Mouse (Mus musculus): ENCODE results near the gene Yaf2.
"Not testable (repeated sequence)": the region's sequence is repeated elsewhere in the genome, so short reads cannot be mapped to it uniquely, and the experiment has no call there.

Gene Yaf2

DNA sequence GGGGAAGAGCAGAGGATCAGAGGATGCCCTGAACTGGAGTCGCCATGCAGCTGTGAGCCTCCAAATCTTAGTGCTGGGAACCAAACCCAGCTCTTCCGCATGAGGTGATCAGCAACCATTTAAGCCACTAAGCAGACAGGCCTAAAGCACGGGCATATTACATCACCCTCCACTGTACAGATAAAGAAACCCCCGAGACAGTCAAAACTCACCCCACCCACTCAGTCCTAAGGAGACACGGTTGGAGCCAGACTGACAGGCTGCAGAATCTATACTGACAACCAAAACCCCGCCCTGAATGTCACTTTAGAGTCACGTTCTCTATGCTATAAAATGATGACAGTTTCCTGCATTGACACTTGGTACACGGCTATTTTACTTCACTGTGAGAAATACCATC, 83.6 kb downstream of the Yaf2 start:
- DNase-seq (ENCODE audit: low read depth, low spot score): no peak

DNA sequence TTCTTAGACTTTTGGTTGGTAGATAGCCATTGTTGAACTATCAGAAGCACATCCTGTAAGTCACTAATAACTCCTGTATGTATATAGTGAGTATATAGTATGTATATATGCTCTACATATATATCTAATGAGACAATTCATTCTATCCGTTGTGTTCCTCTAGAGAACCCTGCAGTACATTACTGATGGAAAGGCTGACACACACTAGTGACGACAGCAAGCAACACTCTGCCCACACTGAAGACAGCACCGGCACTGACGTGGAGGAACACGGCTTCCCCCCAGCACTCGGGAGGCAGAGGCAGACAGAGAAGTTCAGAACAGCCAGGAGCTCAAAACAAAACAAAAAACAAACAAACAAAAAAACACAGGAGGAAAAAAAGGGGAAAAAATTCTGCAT, 84.3 kb downstream of the Yaf2 start:
- no peak for DNase-seq (ENCODE audit: low read depth, low spot score)

DNA sequence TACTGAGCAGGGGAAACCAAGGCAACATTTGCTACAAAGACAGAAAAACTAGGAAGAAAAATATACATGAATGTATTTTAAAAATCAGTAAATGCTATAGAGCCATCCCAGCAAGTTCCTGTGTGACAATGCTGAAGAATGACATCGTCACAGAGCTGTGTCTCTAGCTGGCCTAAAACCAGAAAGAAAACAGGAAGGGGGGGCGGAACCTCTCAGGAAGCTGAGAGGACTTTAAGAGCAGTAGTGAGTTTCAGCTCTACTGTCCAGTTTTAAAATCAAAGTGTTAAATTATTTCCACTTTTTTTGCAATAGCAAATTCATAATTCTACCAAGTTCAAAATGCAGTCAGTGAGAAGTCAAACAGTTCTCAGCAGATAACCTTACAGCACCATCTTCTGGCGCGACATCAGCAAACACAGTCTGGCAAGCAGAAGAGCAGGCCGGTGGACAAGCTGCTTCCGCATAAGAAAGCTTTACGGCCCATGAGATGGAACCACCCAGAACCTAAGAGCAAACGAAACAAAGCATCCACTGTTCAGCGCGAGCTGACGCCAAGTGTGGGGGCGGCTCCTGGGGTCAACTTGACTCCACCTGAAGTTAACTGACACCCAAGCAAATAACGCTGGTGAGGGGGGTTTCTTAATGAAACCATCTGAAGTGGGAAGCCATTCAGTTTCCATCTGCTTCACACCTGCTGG, 85.0 kb downstream of the Yaf2 start:
- DNase-seq (ENCODE audit: low read depth, low spot score): no peak

DNA sequence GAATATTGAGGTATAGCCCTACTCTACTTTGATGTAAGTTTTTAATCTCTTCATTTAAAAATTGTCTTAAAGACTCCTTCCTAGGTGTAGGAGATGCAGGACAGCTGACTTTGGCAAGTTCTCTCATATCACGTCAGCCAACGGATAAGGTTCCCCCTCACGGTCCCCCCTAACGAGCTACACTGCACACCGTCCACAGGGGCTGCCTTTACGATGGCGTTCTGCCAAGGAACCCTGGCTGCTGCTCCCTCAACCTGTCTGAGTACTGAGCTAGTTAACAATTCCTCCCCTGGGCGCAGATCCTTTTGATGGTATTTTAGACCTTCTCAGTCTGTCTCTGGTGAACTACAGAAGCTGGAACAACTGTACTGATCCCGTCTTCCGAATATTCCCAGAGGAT, 93.5 kb downstream of the Yaf2 start:
- DNase-seq (ENCODE audit: low read depth, low spot score): no peak

DNA sequence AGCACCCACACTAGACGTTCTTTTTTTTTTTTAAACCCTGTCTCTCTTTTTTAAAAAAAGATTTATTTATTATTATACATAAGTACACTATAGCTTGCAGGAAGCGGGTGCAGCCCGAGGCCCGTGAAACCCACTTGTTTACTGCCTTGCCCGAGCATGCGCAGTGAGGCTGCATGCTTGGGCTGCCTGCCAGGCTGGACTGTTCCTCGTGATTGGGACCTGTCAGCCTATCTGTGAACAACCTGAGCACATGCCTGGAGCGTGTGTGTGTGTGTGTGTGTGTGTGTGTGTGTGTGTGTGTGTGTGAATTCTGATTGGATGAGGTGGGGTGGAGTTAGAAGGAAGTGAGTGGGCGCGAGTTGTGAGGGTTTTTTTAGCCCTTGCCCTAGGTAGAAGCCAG, 100.3 kb downstream of the Yaf2 start:
- DNase-seq (ENCODE audit: low read depth, low spot score): not testable (repeated sequence)

Data from WW6 (cell line).